Mouse (Mus musculus): Measurements from ENCODE around the gene Mthfd1l.

- TF ChIP-seq POLR2A (IDR thresholded peaks at IDR 0.05; ENCODE audit: low read depth, low read length) (no peak), CTCF (conservative IDR thresholded peaks at IDR 0.05; ENCODE audit: insufficient read depth, insufficient read length, low read depth, low read length) (no peak)
Observed at GRCm38 (mm10) chr10:3956471-3956870, 16.4 kb upstream of the Mthfd1l start.

Measured in kidney, adult 2 months (tissue).